7 mouse cellular contexts compared by ENCODE assay signal in the genomic region with DNA sequence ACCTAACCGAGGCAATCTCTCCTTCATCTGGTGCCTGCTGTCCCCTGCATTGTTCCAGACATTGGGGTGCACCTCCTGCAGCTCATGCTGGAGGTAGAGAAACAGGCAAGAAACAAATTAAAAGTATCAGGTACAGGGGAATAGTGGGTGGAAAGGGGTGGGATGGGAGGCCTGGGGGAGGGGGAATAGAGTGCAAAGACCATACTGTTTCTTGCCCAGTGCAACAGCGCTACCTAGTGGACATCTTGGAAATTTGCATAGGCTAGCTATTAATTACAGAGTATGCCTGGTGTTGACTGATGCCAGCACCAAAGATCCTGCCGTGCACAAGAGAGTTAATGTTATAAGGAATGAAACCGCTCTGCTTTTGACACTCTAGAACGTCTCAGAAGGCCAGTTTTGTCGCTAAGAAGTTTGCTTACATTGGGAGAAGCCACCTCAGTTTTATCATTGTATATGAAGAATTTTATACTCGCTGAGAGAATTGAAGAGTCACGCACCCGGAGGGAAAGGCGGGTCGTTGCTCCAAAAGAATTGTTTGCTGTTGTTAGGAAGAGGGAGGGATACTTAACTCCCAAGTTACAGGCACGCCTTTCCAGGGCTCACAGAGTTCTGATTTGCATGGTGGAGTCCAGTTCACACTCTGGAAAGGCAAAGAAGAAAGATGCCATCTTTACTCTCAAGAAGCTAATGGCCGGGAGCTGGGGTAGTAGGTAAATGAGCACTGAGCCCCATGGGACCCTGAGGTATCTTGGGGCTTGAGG. TPM values are rescaled to one million over a fixed set of nuclear protein-coding genes. Genes with fewer than 3 reads are reported as not detected.
DNase-seq lines count a peak whose midpoint lies in the region; ATAC-seq and TF ChIP-seq lines count a peak whose summit lies in the region.

No protein-coding gene starts in this region.

- no peaks in the 10 kb centered on the region for H3K36me3 ChIP-seq in lung, embryonic 16.5 days (ENCODE audit: control insufficient read depth, insufficient read depth, low read length)
- no peaks in the 10 kb centered on the region for H3K36me3 ChIP-seq in forebrain, embryonic 14.5 days (ENCODE audit: control insufficient read depth, insufficient read depth, low read length)
- H3K36me3 ChIP-seq in kidney, postnatal 0 days (ENCODE audit: insufficient read depth, low read length): no peaks in the 10 kb centered on the region

- no peak for DNase-seq in lung, adult 18-20 months
- DNase-seq in forebrain, embryonic 14.5 days (ENCODE audit: low spot score): peak; percentile 86
- peak; percentile 84 for DNase-seq in kidney, postnatal 0 days (ENCODE audit: low spot score)
- no peak for DNase-seq in ovary, adult 18-20 months (ENCODE audit: low spot score)

- H3K27ac ChIP-seq in lung, embryonic 16.5 days (ENCODE audit: low read length): no peak overlapping the region
- H3K27ac ChIP-seq in bone marrow, adult 2 months (ENCODE audit: control insufficient read depth, insufficient read depth, low read depth, low read length, poor library complexity): no peak overlapping the region
- no peak overlapping the region for H3K27ac ChIP-seq in forebrain, embryonic 14.5 days (ENCODE audit: low read depth, low read length)
- H3K27ac ChIP-seq in kidney, postnatal 0 days: no peak overlapping the region

- ATAC-seq in lung, embryonic 16.5 days (ENCODE audit: low read depth): peak; percentile 52; the same call in 1 of the 2 replicates
- peak; percentile 90 for ATAC-seq in forebrain, embryonic 14.5 days
- ATAC-seq in kidney, postnatal 0 days (replicated peaks; ENCODE audit: low FRiP score, low read depth): peak; percentile 34; the same call in 1 of the 2 replicates
- peak; percentile 59; the same call in 1 of the 2 replicates for ATAC-seq in monocyte, adult 5-6 weeks (replicated peaks; ENCODE audit: insufficient number of reproducible peaks, low FRiP score, low TSS enrichment, poor library complexity, severe bottlenecking)

- no peaks in the 10 kb centered on the region for H3K9me3 ChIP-seq in lung, embryonic 16.5 days (ENCODE audit: control insufficient read depth, low read length)
- H3K9me3 ChIP-seq in forebrain, embryonic 14.5 days (replicated peaks; ENCODE audit: control insufficient read depth, low read length): no peaks in the 10 kb centered on the region
- no peaks in the 10 kb centered on the region for H3K9me3 ChIP-seq in kidney, postnatal 0 days (replicated peaks; ENCODE audit: low read length)

- no peaks in the 10 kb centered on the region for H3K27me3 ChIP-seq in lung, embryonic 16.5 days (ENCODE audit: control insufficient read depth, insufficient read depth, low read depth, low read length)
- no peaks in the 10 kb centered on the region for H3K27me3 ChIP-seq in forebrain, embryonic 14.5 days (replicated peaks; ENCODE audit: control insufficient read depth, insufficient read depth, low read length)
- no peaks in the 10 kb centered on the region for H3K27me3 ChIP-seq in kidney, postnatal 0 days (ENCODE audit: insufficient read depth, low read length)

- H3K9ac ChIP-seq in lung, embryonic 16.5 days (ENCODE audit: low read length): no peak overlapping the region
- no peak overlapping the region for H3K9ac ChIP-seq in forebrain, embryonic 14.5 days (ENCODE audit: low read length)
- H3K9ac ChIP-seq in kidney, postnatal 0 days (ENCODE audit: low read depth, low read length): no peak overlapping the region

- TF ChIP-seq POLR2A in bone marrow, adult 2 months (IDR thresholded peaks at IDR 0.05; ENCODE audit: borderline replicate concordance, control insufficient read depth, low read depth, low read length): no peak

- 21% methylated on average over 13 of the region's 13 CpGs for WGBS in lung, embryonic 16.5 days
- 44% methylated on average over 13 of the region's 13 CpGs for WGBS in bone marrow, adult 2 months
- 28% methylated on average over 13 of the region's 13 CpGs for WGBS in forebrain, embryonic 14.5 days
- WGBS in kidney, postnatal 0 days: 23% methylated on average over 13 of the region's 13 CpGs

- H3K4me2 ChIP-seq in lung, embryonic 16.5 days (ENCODE audit: low read depth, low read length): 0 out of 2 replicates have a peak overlapping the region, but pooled peaks have one; percentile 16
- H3K4me2 ChIP-seq in forebrain, embryonic 14.5 days (ENCODE audit: low read length): 0 out of 2 replicates have a peak overlapping the region, but pooled peaks have one; percentile 27
- 0 out of 2 replicates have a peak overlapping the region, but pooled peaks have one; percentile 23 for H3K4me2 ChIP-seq in kidney, postnatal 0 days (ENCODE audit: low read length)

- H3K4me3 ChIP-seq in lung, embryonic 16.5 days (ENCODE audit: low read length): no peak overlapping the region
- no peak overlapping the region for H3K4me3 ChIP-seq in bone marrow, adult 2 months (replicated peaks; ENCODE audit: control insufficient read depth, low read depth, low read length)
- no peak overlapping the region for H3K4me3 ChIP-seq in forebrain, embryonic 14.5 days (ENCODE audit: low read depth, low read length)
- H3K4me3 ChIP-seq in kidney, postnatal 0 days (replicated peaks; ENCODE audit: low read depth, low read length): no peak overlapping the region

- TF ChIP-seq CTCF in bone marrow, adult 2 months (IDR thresholded peaks at IDR 0.05; ENCODE audit: control insufficient read depth, insufficient read depth, low read length): peak; percentile 55
- TF ChIP-seq CTCF in kidney, postnatal 0 days (IDR thresholded peaks at IDR 0.05; ENCODE audit: low read depth): peak; percentile 93

- no peaks in the 10 kb centered on the region for H3K4me1 ChIP-seq in lung, embryonic 16.5 days (replicated peaks; ENCODE audit: control insufficient read depth, insufficient read depth, low read length)
- H3K4me1 ChIP-seq in bone marrow, adult 2 months (ENCODE audit: control insufficient read depth, insufficient read depth, low read length): no peaks in the 10 kb centered on the region; the same call in 1 of the 2 replicates
- H3K4me1 ChIP-seq in forebrain, embryonic 14.5 days (ENCODE audit: control insufficient read depth, insufficient read depth, low read length): no peaks in the 10 kb centered on the region
- no peaks in the 10 kb centered on the region for H3K4me1 ChIP-seq in kidney, postnatal 0 days (replicated peaks; ENCODE audit: insufficient read depth, low read length)

RNA-seq across cellular contexts. Expression of a gene that starts 15.0 kb away (rescaled TPM):
- polyA plus RNA-seq in lung, embryonic 16.5 days (2015; fragmentation: Nextera tagmentation; extraction: Ambion mirVana): 10.6 and 11.8 TPM in 2 replicates
- 9.9 and 15.8 TPM in 2 replicates for polyA plus RNA-seq in bone marrow, adult 2 months (2011; ENCODE audit: insufficient read depth, insufficient read length, low replicate concordance, missing spikeins)
- polyA plus RNA-seq in forebrain, embryonic 14.5 days (2014; fragmentation: Nextera tagmentation; extraction: Ambion mirVana): 47.1 and 57.5 TPM in 2 replicates
- polyA plus RNA-seq in kidney, postnatal 0 days (2015; fragmentation: Nextera tagmentation; extraction: Ambion mirVana): 16.1 and 17.8 TPM in 2 replicates
- 21.2 to 31.3 TPM (median 22.5 TPM) in 3 replicates for total RNA-seq in monocyte, adult 5-6 weeks (2017)

RNA-seq across cellular contexts. Expression of a gene that starts 23.7 kb away (rescaled TPM):
- 22.0 and 24.4 TPM in 2 replicates for polyA plus RNA-seq in lung, embryonic 16.5 days (2015; fragmentation: Nextera tagmentation; extraction: Ambion mirVana)
- not detected in 2 replicates for polyA plus RNA-seq in bone marrow, adult 2 months (2011; ENCODE audit: insufficient read depth, insufficient read length, low replicate concordance, missing spikeins)
- polyA plus RNA-seq in forebrain, embryonic 14.5 days (2014; fragmentation: Nextera tagmentation; extraction: Ambion mirVana): 47.0 and 59.8 TPM in 2 replicates
- polyA plus RNA-seq in kidney, postnatal 0 days (2015; fragmentation: Nextera tagmentation; extraction: Ambion mirVana): 13.8 and 20.7 TPM in 2 replicates
- 3.3 to 8.5 TPM (median 4.2 TPM) in 3 replicates for total RNA-seq in monocyte, adult 5-6 weeks (2017)

RNA-seq across cellular contexts. Expression of a gene that starts 23.8 kb away (rescaled TPM):
- 7.4 and 8.0 TPM in 2 replicates for polyA plus RNA-seq in lung, embryonic 16.5 days (2015; fragmentation: Nextera tagmentation; extraction: Ambion mirVana)
- 3.5 and 7.1 TPM in 2 replicates for polyA plus RNA-seq in bone marrow, adult 2 months (2011; ENCODE audit: insufficient read depth, insufficient read length, low replicate concordance, missing spikeins)
- polyA plus RNA-seq in forebrain, embryonic 14.5 days (2014; fragmentation: Nextera tagmentation; extraction: Ambion mirVana): 12.3 and 14.2 TPM in 2 replicates
- 15.0 and 15.2 TPM in 2 replicates for polyA plus RNA-seq in kidney, postnatal 0 days (2015; fragmentation: Nextera tagmentation; extraction: Ambion mirVana)
- 15.3 to 22.6 TPM (median 18.9 TPM) in 3 replicates for total RNA-seq in monocyte, adult 5-6 weeks (2017)

RNA-seq across cellular contexts. Expression of a gene that starts 37.8 kb away (rescaled TPM):
- polyA plus RNA-seq in lung, embryonic 16.5 days (2015; fragmentation: Nextera tagmentation; extraction: Ambion mirVana): not detected in 2 replicates
- polyA plus RNA-seq in bone marrow, adult 2 months (2011; ENCODE audit: insufficient read depth, insufficient read length, low replicate concordance, missing spikeins): not detected in 2 replicates
- not detected in 2 replicates for polyA plus RNA-seq in forebrain, embryonic 14.5 days (2014; fragmentation: Nextera tagmentation; extraction: Ambion mirVana)
- 0.57 TPM in 1 of 2 replicates, not detected in the other for polyA plus RNA-seq in kidney, postnatal 0 days (2015; fragmentation: Nextera tagmentation; extraction: Ambion mirVana)
- total RNA-seq in monocyte, adult 5-6 weeks (2017): not detected in 3 replicates

RNA-seq across cellular contexts. Expression of a gene that starts 37.9 kb away (rescaled TPM):
- 26.4 and 26.9 TPM in 2 replicates for polyA plus RNA-seq in lung, embryonic 16.5 days (2015; fragmentation: Nextera tagmentation; extraction: Ambion mirVana)
- polyA plus RNA-seq in bone marrow, adult 2 months (2011; ENCODE audit: insufficient read depth, insufficient read length, low replicate concordance, missing spikeins): 7.2 and 11.1 TPM in 2 replicates
- 30.6 and 36.6 TPM in 2 replicates for polyA plus RNA-seq in forebrain, embryonic 14.5 days (2014; fragmentation: Nextera tagmentation; extraction: Ambion mirVana)
- polyA plus RNA-seq in kidney, postnatal 0 days (2015; fragmentation: Nextera tagmentation; extraction: Ambion mirVana): 22.2 and 23.1 TPM in 2 replicates
- 18.9 to 33.7 TPM (median 25.4 TPM) in 3 replicates for total RNA-seq in monocyte, adult 5-6 weeks (2017)

Comparison
In these comparisons a context has a peak if more than half of its experiments do, and no peak if none do; other contexts are left out.
1. ATAC-seq: peak in every context shown above with its lines; median percentile 90 in forebrain, embryonic 14.5 days; 59 in monocyte, adult 5-6 weeks; 52 in lung, embryonic 16.5 days; 34 in kidney, postnatal 0 days.
2. DNase-seq: peak in forebrain, embryonic 14.5 days (single experiment) and kidney, postnatal 0 days (single experiment); none in lung, adult 18-20 months (0 of 2) and ovary, adult 18-20 months (single experiment).
3. Peak in every context shown above with its lines, with median percentiles within 50 percentile points of each other: H3K4me2 ChIP-seq.